Mouse (Mus musculus): ENCODE measurements around the gene Mpg. TPM values are rescaled to one million over a fixed set of nuclear protein-coding genes. Genes with fewer than 3 reads are reported as not detected.

Gene Mpg
- polyA plus RNA-seq, 1 experiment from 2014 or later = 26.3 TPM

DNA sequence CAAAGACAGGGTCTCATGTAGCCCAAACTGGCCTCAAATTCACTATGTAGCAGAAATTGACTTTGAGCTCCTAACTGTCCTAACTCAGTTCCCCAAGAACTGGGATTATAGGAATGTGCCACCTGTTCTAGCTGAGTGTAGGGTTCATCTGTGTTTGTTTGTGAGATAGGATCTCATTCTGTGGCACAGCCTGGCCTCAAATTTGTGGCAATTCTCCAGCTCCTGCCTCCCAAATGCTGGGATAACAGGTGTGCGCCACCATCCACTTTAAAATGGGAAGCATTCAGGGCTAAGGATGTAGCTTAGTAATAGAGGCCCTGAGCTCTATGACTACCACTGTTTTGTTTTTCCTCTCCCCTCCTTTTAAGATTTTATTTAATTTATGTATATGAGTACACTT is 26.8 kb downstream of the Mpg start:
- H3K27me3 ChIP-seq = no peaks in the 10 kb centered on the region
- ChIA-PET CTCF (interaction anchor here (0.9 to 1.4 kb wide), 2 partner anchors 9 to 16 kb away, joined by 3 to 5 read pairs; no protein-coding TSS in a partner anchor), POLR2A (no interaction called here)
- no peak for DNase-seq (ENCODE audit: low read depth, low spot score)
- TF ChIP-seq CTCF (IDR thresholded peaks at IDR 0.05) = no peak
- in situ Hi-C loops (cut with MboI; ENCODE audit: low pct_unique_long_range_greater_than_20kb) = no loop called here
- no peak for ATAC-seq

DNA sequence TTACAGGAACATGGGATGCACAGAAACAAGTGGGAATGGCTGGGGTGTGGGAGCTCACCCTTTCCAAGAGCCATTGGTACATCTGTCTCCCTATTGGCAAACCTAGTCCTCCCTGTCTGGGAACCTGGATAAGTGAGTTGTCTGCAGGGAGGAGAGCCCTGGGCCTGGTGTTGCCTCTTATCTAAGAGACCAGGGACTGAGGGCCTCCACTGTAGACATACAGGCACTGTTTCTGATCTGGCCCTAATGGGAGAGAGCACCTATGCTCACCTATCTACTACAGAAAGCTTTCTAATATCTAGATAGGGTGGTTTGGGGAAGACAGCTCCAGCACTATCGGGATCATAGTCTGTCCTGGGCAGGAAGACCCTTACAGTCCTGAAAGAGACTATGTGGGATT is 29.8 kb downstream of the Mpg start:
- DNase-seq (ENCODE audit: low read depth, low spot score) = no peak
- TF ChIP-seq CTCF (IDR thresholded peaks at IDR 0.05) = no peak
- no peak for ATAC-seq
- ChIA-PET POLR2A (interaction anchor here (3.4 kb wide), 1 partner anchor 10 kb away, joined by 9 read pairs; the partner anchor contains the start of gene Nprl3), CTCF (interaction anchor here (0.5 to 1.6 kb wide), 4 partner anchors 9 to 23 kb away, joined by 3 to 4 read pairs (median 3); no protein-coding TSS in a partner anchor)
- H3K27me3 ChIP-seq = no peaks in the 10 kb centered on the region
- in situ Hi-C loops (cut with MboI; ENCODE audit: low pct_unique_long_range_greater_than_20kb) = no loop called here

DNA sequence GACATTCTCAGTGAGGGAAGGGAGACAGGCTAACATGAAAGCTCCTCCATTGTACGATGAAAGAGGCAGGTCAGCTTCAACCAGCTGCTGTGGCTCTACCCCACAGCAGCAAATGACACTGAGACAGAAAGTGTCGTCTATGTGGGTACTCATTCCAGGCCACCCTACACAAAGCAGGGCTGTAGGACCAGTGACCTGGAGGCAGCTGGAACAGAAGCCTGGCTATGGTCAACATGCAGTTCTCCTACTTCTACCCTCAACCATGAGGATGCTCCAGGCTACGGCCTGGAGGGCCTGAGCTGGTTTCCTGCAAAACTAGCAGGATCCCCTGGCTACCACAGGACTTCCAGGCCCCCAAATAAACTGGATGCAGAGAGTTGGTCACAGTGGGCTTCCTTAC is 30.3 kb downstream of the Mpg start:
- ATAC-seq = no peak
- in situ Hi-C loops (cut with MboI; ENCODE audit: low pct_unique_long_range_greater_than_20kb) = no loop called here

DNA sequence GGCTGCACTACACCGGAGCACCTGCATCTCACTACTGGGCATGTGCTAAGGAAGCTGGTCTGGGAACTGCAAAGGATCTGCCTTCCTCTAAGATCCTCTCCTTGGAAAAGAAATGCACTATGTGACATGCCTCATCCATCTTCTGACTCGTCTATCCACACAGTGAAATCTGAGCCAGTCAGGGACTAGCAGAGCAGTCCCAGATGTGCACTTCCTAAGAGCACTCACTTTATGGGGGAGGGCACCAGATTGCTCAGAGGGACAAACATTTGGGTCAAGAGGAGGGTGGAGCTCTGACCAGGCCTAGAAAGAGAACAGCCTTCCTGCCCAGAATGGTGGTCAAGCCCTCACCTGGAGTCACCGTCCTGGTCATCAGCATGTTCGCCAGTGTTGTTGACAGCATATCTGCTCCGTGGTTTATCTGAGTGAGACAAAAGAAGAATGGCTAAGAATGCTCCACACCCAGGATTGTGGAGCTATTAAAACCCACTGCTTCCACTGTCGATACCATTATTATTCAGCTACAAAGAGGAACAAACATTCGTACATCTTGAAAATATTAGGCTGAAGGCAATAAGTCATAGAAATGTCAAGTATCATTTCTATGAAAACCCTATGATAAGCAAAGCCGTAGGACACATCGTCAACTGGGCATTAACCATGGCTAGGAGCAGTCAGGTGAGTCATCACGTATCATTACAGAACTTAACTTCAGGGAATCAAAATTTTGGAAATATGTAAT is 36.5 kb downstream of the Mpg start:
- ATAC-seq (no peak), DNase-seq (ENCODE audit: low read depth, low spot score) (no peak)
- in situ Hi-C loops (cut with MboI; ENCODE audit: low pct_unique_long_range_greater_than_20kb) = no loop called here
- CTCF ChIA-PET = no interaction called here
- no peaks in the 10 kb centered on the region for H3K27me3 ChIP-seq
- POLR2A ChIA-PET = interaction anchor here (1.0 kb wide), 1 partner anchor 36 kb away, joined by 4 read pairs; the partner anchor contains the start of gene Mpg
- TF ChIP-seq CTCF (IDR thresholded peaks at IDR 0.05) = no peak

More for the DNA sequence above, 30.3 kb downstream of the Mpg start:
- no peak for DNase-seq (ENCODE audit: low read depth, low spot score)
- ChIA-PET POLR2A (interaction anchor here (3.4 kb wide), 1 partner anchor 10 kb away, joined by 9 read pairs; the partner anchor contains the start of gene Nprl3), CTCF (interaction anchor here (0.8 to 1.6 kb wide), 3 partner anchors 8 to 20 kb away, joined by 3 to 4 read pairs (median 3); no protein-coding TSS in a partner anchor)
- no peaks in the 10 kb centered on the region for H3K27me3 ChIP-seq
- no peak for TF ChIP-seq CTCF (IDR thresholded peaks at IDR 0.05)

DNA sequence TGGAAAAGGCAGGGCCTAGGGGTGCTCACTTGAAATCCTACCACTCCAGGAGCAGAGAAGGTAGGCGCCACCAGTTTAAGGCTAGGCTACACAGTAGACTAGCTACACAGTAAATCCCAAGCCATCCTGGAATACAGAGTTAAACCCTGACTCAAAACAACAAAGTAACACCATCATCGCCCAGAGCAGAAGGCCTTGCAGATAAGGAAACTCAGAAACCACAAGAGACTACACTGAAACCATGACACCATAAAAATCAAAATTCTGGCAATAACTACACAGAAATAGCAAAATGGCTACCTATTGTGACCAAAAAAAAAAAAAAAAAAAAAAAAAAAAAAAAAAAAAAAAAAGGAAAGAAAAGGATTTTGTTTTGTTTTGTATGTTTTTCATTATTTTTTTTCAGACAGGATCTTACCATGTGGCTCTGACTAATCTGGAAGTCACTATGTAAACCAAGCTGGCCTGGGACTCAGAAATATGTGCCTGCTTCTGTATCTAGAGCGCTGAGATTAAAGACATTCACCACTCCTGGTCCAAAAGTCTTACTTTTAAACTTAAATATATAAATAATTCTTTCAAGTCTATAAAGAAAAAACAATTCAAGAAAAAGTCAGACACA is 38.9 kb downstream of the Mpg start:
- no peak for TF ChIP-seq CTCF (IDR thresholded peaks at IDR 0.05)

DNA sequence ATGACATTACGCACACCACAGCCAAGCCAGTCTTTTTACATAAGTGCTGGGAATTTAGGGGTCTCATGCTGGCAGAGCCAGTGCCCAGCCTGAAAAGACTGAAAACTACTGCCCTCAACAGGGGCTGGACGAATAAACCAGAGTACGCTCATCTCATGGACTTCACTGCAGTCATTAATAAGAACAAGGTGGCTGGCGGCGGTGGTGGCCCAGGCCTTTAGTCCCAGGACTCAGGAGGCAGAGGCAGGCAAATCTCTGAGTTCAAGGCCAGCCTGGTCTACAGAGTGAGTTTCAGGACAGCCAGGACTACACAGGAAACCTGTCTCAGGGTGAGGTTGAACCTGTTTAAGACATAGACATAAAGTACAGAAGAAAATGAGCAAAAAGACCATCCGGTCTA is 39.9 kb downstream of the Mpg start:
- H3K27me3 ChIP-seq = peaks cover 7% of the 10 kb centered on the region
- ATAC-seq (no peak), DNase-seq (ENCODE audit: low read depth, low spot score) (no peak)
- CTCF ChIA-PET = no interaction called here
- in situ Hi-C loops (cut with MboI; ENCODE audit: low pct_unique_long_range_greater_than_20kb) = no loop called here
- POLR2A ChIA-PET = interaction anchor here (2.3 kb wide), 1 partner anchor 9 kb away, joined by 9 read pairs; no protein-coding TSS in a partner anchor
- TF ChIP-seq CTCF (IDR thresholded peaks at IDR 0.05) = no peak

More for the DNA sequence above, 38.9 kb downstream of the Mpg start:
- H3K27me3 ChIP-seq = peaks cover 2% of the 10 kb centered on the region
- CTCF ChIA-PET = interaction anchor here (0.6 kb wide), 1 partner anchor 9 kb away, joined by 3 read pairs; no protein-coding TSS in a partner anchor
- in situ Hi-C loops (cut with MboI; ENCODE audit: low pct_unique_long_range_greater_than_20kb) = no loop called here
- ATAC-seq (no peak), DNase-seq (ENCODE audit: low read depth, low spot score) (no peak)
- POLR2A ChIA-PET = interaction anchor here (2.3 kb wide), 1 partner anchor 8 kb away, joined by 9 read pairs; no protein-coding TSS in a partner anchor

DNA sequence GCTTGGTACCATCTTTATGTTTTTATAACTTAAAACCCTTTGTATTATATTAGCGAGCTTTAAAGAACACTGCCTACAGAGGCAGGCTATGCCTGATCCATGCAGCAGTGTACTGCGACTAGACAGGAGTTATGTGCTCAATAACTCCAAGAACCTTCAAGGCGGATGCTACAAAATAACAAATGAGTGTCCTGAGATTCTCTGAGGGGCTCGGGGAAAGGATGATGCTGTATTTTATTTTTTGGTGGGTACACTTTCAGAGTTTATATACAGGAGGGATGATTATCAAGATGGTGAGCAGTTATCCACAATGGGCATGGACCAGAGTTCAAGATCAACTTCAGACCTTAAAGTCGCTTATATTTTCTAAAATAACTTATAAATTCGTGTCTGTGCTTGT is 40.5 kb downstream of the Mpg start:
- TF ChIP-seq CTCF (IDR thresholded peaks at IDR 0.05) = no peak
- ATAC-seq = no peak
- peaks cover 13% of the 10 kb centered on the region for H3K27me3 ChIP-seq
- DNase-seq (ENCODE audit: low read depth, low spot score) = no peak
- POLR2A ChIA-PET = interaction anchor here (0.8 to 2.3 kb wide), 2 partner anchors 10 to 40 kb away, joined by 4 to 9 read pairs; partner anchors contain the start of gene Mpg
- CTCF ChIA-PET = no interaction called here
- in situ Hi-C loops (cut with MboI; ENCODE audit: low pct_unique_long_range_greater_than_20kb) = no loop called here

DNA sequence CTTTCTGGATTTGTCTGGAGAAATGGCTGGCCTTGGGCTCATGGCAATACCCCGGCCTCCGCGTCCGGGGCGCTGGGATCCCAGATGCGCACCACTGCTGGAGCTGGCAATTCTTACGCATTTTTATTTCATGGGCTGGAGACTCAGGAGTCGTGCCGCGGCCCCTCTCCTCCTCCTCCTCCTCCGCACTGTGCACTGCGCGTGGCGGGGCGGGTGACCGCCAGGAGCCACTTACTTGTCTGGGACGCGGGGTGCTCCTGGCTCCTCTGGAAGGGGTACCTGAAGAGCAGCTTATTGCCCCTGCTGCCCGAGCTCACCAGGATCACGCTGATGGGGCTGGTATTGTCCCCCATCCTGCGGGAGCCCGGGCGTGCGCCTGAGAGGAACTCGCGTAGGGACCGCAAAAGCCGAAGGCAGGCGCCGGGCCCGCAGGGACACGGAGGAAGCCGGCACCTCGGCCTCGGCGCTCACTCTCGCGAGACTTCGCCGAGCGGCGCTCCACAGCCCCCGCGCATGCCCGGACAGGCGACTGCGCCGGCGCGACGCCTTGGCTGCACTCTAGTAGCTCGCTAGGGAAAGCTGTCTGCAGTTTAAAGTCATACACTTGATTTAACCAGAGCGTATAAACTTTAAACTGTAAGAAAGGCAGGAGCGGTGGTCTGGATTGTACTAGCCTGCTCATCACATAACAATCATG is 41.0 kb downstream of the Mpg start, which contains the start of gene Nprl3:
Gene Nprl3, minus strand, starts transcription at position 520 of the 697 bp plus-strand sequence.
- DNase-seq (ENCODE audit: low read depth, low spot score) (peak; percentile 37), ATAC-seq (peak; percentile 90)
- H3K27me3 ChIP-seq = peaks cover 16% of the 10 kb centered on the region
- TF ChIP-seq CTCF (IDR thresholded peaks at IDR 0.05) = no peak
- POLR2A ChIA-PET = interaction anchor here (0.8 to 2.3 kb wide), 2 partner anchors 10 to 40 kb away, joined by 4 to 9 read pairs; partner anchors contain the start of gene Mpg
- CTCF ChIA-PET = no interaction called here
- in situ Hi-C loops (cut with MboI; ENCODE audit: low pct_unique_long_range_greater_than_20kb) = no loop called here

DNA sequence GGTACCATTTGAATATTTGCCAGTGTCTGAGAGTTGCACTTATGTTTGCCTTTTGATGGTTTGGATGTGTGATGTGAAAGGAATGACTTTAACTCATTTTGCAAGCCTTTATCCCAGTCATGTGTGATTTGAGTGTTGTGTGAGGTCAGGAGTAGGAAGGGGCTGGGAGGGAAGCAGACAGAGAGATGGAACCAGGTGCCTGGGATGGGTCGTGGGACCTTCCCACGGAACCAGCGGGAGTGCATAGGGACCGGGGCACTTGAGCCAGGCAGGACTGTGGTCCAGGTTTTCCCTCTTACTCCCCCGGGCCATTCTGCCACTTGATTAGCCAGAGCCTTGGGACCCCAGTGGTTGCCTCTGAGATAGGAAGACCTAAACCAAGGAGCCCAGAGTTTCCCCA is 41.7 kb downstream of the Mpg start:
- DNase-seq (ENCODE audit: low read depth, low spot score) (no peak), ATAC-seq (no peak)
- no peak for TF ChIP-seq CTCF (IDR thresholded peaks at IDR 0.05)
- in situ Hi-C loops (cut with MboI; ENCODE audit: low pct_unique_long_range_greater_than_20kb) = no loop called here
- peaks cover 21% of the 10 kb centered on the region for H3K27me3 ChIP-seq
- ChIA-PET POLR2A (interaction anchor here (2.3 kb wide), 1 partner anchor 11 kb away, joined by 9 read pairs; no protein-coding TSS in a partner anchor), CTCF (no interaction called here)

DNA sequence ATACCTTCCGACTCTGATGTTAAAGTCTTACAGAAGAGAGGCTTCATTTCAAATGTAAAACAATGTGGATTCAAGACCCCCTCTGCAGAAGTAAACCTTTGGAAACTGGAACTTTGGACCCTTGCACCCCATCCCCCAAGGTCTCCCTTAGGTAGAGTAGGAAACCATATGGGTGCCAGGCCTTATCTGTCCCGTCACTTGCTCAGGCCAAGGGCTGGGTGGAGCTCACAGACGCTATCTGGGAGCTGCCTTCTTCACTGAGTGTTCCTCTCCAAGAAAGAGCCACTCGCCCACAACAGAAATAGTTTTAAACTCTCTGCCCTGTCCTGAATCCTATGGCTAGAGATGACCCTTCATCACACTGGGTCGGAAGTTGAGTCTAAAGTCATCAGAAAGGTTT is 42.6 kb downstream of the Mpg start:
- H3K27me3 ChIP-seq = peaks cover 25% of the 10 kb centered on the region
- CTCF ChIA-PET = interaction anchor here (2.3 kb wide), 1 partner anchor 11 kb away, joined by 6 read pairs; no protein-coding TSS in a partner anchor
- DNase-seq (ENCODE audit: low read depth, low spot score) (no peak), ATAC-seq (no peak)
- POLR2A ChIA-PET = interaction anchor here (1.0 kb wide), 1 partner anchor 47 kb away, joined by 3 read pairs; no protein-coding TSS in a partner anchor
- TF ChIP-seq CTCF (IDR thresholded peaks at IDR 0.05) = no peak
- in situ Hi-C loops (cut with MboI; ENCODE audit: low pct_unique_long_range_greater_than_20kb) = no loop called here

Measured in Patski (cell line).